Mouse (Mus musculus) adipocyte (in vitro differentiated cells): ENCODE data around the gene Lmln.
"Not testable (repeated sequence)": the region's sequence is repeated elsewhere in the genome, so short reads cannot be mapped to it uniquely, and the experiment has no call there.

Source experiments
- DNase-seq: peaks from one replicate; pipeline ENCODE4 v3.0.0-alpha.2; 2016; ENCODE audit warnings: low spot score

Lmln gene

DNA sequence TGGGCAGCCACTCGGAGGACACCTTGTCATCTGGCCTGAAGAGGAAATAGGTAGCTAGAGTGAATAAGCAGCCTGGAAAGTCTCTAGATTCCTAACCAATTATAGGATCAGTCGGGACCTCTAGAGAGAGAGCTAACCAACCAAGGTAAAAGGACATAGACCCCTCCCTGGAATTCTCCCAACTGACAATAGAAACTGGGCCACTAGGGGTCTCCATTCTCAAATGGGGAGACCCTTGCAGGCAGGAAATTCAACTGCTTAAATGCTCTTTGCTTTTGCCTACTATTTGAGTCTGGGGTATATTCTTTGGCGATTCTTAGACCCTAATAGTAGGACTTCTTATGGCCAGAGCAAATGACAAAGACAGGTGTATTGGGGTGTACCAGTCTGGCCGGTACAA, 72.8 kb downstream of the Lmln start:
- no peak for DNase-seq

DNA sequence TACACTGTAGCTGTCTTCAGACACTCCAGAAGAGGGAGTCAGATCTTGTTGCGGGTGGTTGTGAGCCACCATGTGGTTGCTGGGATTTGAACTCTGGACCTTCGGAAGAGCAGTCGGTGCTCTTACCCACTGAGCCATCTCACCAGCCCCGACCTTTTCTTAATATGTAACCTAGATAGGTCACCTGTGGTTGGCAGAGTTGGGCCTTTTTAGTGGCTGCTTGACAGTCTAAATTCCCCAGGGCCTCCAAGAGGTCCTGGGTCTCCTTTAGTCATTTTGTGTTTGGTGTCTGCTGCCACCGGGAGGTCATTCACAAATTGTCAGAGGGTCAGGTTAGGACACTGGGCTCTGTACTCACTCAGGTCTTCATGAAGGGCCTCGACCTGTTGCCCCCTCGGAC, 76.7 kb downstream of the Lmln start:
- not testable (repeated sequence) for DNase-seq

DNA sequence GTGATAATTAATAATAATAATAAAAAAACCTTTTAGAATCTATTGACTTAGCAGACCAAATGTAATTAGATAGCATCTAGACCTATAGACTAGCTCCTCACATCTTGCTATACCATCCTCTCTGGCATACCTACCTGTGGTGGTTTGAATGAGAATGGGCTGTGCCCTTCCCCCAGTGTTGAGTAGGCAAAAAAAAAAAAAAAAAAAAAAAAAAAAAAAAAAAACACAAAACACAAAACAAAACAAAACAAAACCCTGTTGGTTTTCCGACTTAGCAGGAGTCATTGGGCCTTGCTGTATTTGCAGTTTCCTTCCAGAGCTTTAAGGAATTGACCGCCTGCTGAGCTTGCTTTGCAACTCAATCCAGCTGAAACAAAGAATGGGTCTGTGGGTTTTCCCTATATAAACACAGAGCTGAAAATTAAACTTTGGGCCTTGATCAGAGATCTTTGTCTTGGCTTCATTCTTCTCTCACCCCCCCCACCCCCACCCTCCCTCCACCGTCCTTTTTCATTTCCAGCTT, 79.5 kb downstream of the Lmln start:
- no peak for DNase-seq

GRCm38 (mm10) chr16:33143452-33143851, 81.1 kb downstream of the Lmln start:
- DNase-seq, result no peak

- no peak for DNase-seq
Measured at GRCm38 (mm10) chr16:33146185-33146584, 83.9 kb downstream of the Lmln start.

- no peak for DNase-seq
Measured at GRCm38 (mm10) chr16:33148135-33148534, 85.8 kb downstream of the Lmln start.

GRCm38 (mm10) chr16:33150875-33151274, 88.6 kb downstream of the Lmln start:
- DNase-seq, result not testable (repeated sequence)

- DNase-seq, result peak; percentile 39
Measured at GRCm38 (mm10) chr16:33151558-33151957, 89.2 kb downstream of the Lmln start.

DNA sequence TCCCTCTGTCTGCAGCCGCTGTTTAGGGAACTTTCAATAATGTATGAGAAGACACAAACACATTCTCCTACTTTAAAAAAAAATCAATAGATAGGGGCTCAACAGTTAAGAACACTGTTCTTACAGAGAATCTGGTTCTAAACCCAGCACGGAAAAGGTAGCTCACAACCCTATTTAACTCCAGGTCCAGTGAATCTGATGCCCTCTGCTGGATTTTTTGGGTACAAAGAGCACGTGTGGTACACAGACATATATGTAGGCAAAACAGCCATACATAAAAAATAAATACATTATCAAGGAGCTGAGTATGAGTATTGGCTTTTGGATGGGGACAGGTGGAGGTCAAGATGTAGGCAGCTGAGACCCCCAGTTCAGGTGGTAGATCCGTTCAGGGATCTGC, 92.7 kb downstream of the Lmln start:
- peak; percentile 58 for DNase-seq

DNA sequence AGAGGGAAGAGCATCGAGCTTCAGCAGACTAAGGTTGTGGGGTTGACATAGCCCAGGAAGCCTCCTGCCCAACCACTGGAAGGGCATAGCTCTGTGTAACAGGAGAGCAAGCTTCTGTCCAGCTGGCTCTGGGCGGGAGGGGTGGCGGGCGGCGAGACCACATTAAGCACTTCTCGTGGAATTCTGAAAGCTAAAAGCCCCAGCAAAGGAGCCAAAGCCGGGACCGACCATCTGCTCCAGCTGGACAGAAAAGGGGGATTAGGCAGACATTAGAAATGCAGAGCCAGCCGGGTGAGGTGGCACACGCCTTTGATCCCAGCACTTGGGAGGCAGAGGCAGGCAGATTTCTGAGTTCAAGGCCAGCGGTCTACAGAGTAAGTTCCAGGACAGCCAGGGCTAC, 95.7 kb downstream of the Lmln start:
- no peak for DNase-seq

- DNase-seq, result no peak
Measured at GRCm38 (mm10) chr16:33158590-33159071, 96.3 kb downstream of the Lmln start.

DNA sequence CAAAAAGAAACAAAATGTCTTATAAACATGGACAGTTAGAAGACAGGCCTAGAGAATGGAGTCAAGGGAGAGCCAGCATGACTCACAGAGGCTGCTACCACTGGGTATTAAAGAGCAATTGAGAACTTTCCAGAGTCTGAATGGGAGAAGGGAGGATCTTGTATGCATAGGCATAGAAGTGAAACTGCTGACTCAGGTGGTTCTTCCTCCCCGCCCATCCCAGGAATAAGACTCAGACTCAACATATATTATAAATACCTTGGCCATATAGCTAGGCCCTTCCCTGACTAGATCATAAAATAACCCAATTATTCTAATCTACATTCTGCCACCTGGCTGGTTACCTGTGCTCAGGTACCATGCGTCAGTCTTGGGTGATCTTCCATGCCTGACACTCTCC, 97.0 kb downstream of the Lmln start:
- DNase-seq, result no peak

- DNase-seq, result peak; percentile 38
Measured at GRCm38 (mm10) chr16:33163330-33164090, 101.2 kb downstream of the Lmln start.

DNA sequence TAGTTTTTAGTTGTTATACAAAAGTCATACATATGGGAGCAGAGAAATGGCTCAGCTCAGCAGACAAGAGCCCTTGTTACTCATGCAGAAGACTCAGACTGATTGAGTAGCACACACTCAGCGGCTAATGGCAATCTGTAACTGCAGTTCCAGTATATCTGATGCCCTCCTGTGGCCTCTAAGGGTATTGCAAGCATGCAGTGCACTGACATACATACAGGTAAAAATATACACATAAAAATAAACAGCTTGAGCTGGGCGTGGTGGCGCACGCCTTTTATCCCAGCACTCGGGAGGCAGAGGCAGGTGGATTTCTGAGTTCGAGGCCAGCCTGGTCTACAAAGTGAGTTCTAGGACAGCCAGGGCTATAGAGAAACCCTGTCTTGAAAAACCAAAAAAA, 104.0 kb downstream of the Lmln start:
- DNase-seq, result not testable (repeated sequence)

DNA sequence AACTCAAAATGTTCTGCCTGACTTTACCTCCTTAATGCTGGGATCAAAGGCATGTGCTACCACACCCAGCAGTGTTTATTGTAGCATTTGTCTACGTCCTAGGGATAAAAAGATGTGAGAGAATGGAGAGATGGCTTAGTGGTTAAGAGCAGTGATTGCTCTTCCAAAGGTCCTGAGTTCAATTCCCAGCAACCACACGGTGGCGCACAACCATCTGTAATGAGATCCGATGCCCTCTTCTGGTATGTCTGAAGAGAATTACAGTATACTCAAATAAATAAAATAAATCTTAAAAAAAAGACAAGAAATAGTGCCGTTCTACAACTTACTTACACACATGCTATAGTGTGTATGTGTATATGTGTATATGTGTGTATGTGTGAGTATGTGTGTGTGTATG, 105.2 kb downstream of the Lmln start:
- no peak for DNase-seq

- DNase-seq, result peak; percentile 61
Measured at GRCm38 (mm10) chr16:33169471-33170034, 107.2 kb downstream of the Lmln start.

- DNase-seq, result no peak
Measured at GRCm38 (mm10) chr16:33170716-33171587, 108.6 kb downstream of the Lmln start.

DNA sequence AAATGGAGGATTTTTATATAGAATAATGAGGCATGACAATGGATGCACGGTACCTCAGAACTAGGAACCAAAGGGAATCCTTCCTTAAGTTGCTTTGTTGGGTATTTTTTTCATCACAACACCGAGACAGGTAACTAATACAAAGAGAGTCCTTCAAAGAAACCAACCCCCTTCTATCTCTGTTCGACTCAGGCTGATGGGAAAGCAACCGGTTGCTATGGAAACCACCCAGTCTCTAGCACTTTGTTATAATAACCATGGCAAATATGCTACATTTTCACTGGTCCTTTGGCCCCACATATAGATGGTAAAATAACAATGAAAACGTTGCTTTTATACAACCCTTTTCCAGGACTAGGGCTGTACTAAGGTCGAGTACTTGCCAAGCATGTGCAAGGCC, 109.5 kb downstream of the Lmln start:
- no peak for DNase-seq

GRCm38 (mm10) chr16:33173151-33173550, 110.8 kb downstream of the Lmln start:
- DNase-seq, result no peak

GRCm38 (mm10) chr16:33174695-33175094, 112.4 kb downstream of the Lmln start:
- DNase-seq, result no peak

GRCm38 (mm10) chr16:33176831-33177230, 114.5 kb downstream of the Lmln start:
- DNase-seq, result not testable (repeated sequence)
